Mouse (Mus musculus): ENCODE measurements around the gene Dlg4.

DNA sequence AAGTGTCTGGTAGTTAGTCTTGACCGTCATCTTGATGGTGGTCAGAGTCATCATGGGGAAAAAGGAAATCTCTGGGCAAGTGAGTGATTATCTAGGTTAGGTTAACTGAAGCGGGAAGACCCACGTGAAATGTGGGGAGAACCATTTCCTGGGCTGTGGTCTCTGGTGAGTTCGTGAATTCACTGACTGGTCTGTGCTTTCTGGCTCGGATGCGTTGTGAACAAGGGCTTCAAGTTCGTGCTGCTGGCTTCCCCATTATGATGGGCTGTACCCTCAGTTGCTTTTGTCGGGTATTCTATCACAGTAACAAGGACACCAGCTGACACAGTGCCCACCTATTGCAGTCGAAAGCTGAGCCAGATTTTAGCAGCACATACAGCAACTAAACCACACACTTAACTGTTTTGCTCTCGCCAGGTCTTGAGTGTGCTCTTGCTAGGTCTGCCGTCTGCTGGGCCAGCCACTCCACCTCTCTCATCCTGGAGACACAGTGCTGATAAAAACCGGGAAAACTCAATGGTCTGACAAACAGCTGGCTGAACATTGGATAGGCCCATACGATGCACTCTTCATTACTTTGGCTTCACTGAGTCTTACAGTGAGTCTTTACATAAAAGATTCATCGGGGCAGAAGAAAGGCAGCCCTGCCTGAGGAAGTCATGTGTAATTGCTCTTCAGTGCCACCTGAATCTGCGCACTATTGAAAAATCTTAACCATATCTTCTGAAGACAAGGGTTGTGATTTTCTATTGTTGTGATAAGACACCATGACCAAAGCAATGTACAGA is 64.3 kb downstream of the Dlg4 start:
- TF ChIP-seq POLR2A (IDR thresholded peaks at IDR 0.05; ENCODE audit: low read depth, low read length) (no peak), CTCF (IDR thresholded peaks at IDR 0.05; ENCODE audit: extremely low read depth, insufficient read length, insufficient replicate concordance, low read depth, low read length) (no peak)

All from small intestine, adult 2 months (tissue).